24 mouse cellular contexts compared by ENCODE assay signal in the genomic region with DNA sequence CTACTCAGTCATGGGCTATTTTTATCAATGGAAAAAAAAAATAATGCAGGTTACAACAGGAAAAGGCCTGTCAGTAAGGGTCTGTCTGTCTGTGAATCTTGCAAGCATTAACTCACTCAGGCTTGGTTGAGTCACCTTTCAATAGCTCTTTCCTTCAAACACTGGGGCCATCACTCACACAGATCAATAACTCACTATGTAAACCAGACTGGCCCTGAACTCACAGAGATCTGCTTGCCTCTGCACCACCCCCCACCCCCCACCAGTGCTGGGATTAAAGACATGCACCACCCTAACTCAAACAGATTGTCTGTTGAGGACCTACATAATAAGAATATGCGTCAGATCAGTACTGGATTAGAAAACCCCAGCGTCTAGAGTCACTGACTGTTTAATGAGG.
DNase-seq lines count a peak whose midpoint lies in the region; ATAC-seq lines count a peak whose summit lies in the region.
"Had no signal": no experiment of that assay in that cellular context is flagged by ENCODE, and none has a peak within 500 bp of the region (broad histone marks: within the 10 kb centered on the region; RNA-seq: fewer than 3 reads in every experiment).

No protein-coding gene starts in this region.

- no peaks in the 10 kb centered on the region for H3K27me3 ChIP-seq in hindbrain, embryonic 14.5 days (ENCODE audit: control insufficient read depth, insufficient read depth, low read length)
- H3K27me3 ChIP-seq in hindbrain, embryonic 10.5 days (ENCODE audit: insufficient read depth, poor library complexity, severe bottlenecking), result no peaks in the 10 kb centered on the region
- H3K27me3 ChIP-seq in neural tube, embryonic 13.5 days, result no peaks in the 10 kb centered on the region
- H3K27me3 ChIP-seq in liver, embryonic 11.5 days (replicated peaks; ENCODE audit: control insufficient read depth, insufficient read depth, low read length), result no peaks in the 10 kb centered on the region
- no peaks in the 10 kb centered on the region for H3K27me3 ChIP-seq in liver, embryonic 13.5 days
- H3K27me3 ChIP-seq: embryonic facial prominence, embryonic 13.5 days; embryonic facial prominence, embryonic 15.5 days; forebrain, embryonic 12.5 days had no signal

- DNase-seq in hindbrain, embryonic 14.5 days (ENCODE audit: low spot score), result no peak
- DNase-seq in hindbrain, embryonic 10.5 days (ENCODE audit: low spot score), result no peak
- DNase-seq in neural tube, embryonic 10.5 days (ENCODE audit: extremely low spot score, low spot score), result no peak
- no peak for DNase-seq in liver, embryonic 11.5 days (ENCODE audit: low spot score)
- DNase-seq in liver, embryonic 13.5 days, result no peak
- DNase-seq: adrenal gland, adult 2 months; adrenal gland, postnatal 10 days; adrenal gland, postnatal 25 days; B cell, adult 2 months; cerebellum, adult 11 months; cerebellum, adult 18-20 months; cerebellum, adult 8-10 months; cerebellum, adult 9-11 months; cerebellum, postnatal 14 days; cerebellum, postnatal 36 days; embryo, embryonic 11 days had no signal

- ATAC-seq in hindbrain, embryonic 14.5 days (ENCODE audit: low FRiP score), result no peak
- ATAC-seq in neural tube, embryonic 13.5 days (ENCODE audit: low read depth), result no peak
- peak; percentile 45; the same call in 1 of the 2 replicates for ATAC-seq in liver, embryonic 11.5 days (replicated peaks; ENCODE audit: low FRiP score)
- ATAC-seq in liver, embryonic 13.5 days (ENCODE audit: low read depth), result peak; percentile 59
- ATAC-seq in CD4-positive, CD25-positive, alpha-beta regulatory T cell, adult 4 months, result no peak
- ATAC-seq: forebrain, embryonic 14.5 days had no signal

- peak overlapping the region; percentile 43; the same call in 1 of the 2 replicates for H3K27ac ChIP-seq in hindbrain, embryonic 14.5 days
- H3K27ac ChIP-seq in hindbrain, embryonic 10.5 days, result no peak overlapping the region
- H3K27ac ChIP-seq in neural tube, embryonic 13.5 days (replicated peaks), result 0 out of 2 replicates have a peak overlapping the region, but pooled peaks have one; percentile 33
- no peak overlapping the region for H3K27ac ChIP-seq in liver, embryonic 11.5 days (ENCODE audit: low read depth, low read length)
- no peak overlapping the region for H3K27ac ChIP-seq in liver, embryonic 13.5 days
- H3K27ac ChIP-seq: embryonic facial prominence, embryonic 13.5 days; embryonic facial prominence, embryonic 15.5 days; forebrain, embryonic 10.5 days; forebrain, embryonic 12.5 days had no signal

- H3K9me3 ChIP-seq in hindbrain, embryonic 14.5 days (ENCODE audit: control insufficient read depth, low read length), result no peaks in the 10 kb centered on the region
- no peaks in the 10 kb centered on the region for H3K9me3 ChIP-seq in hindbrain, embryonic 10.5 days
- no peaks in the 10 kb centered on the region for H3K9me3 ChIP-seq in neural tube, embryonic 13.5 days
- no peaks in the 10 kb centered on the region for H3K9me3 ChIP-seq in liver, embryonic 11.5 days (ENCODE audit: control insufficient read depth, low read length)
- no peaks in the 10 kb centered on the region for H3K9me3 ChIP-seq in liver, embryonic 13.5 days (replicated peaks)
- H3K9me3 ChIP-seq: embryonic facial prominence, embryonic 13.5 days; embryonic facial prominence, embryonic 15.5 days; forebrain, embryonic 10.5 days; forebrain, embryonic 12.5 days had no signal

- H3K4me3 ChIP-seq in hindbrain, embryonic 14.5 days (replicated peaks; ENCODE audit: low read length), result no peak overlapping the region
- H3K4me3 ChIP-seq in hindbrain, embryonic 10.5 days, result no peak overlapping the region
- no peak overlapping the region for H3K4me3 ChIP-seq in neural tube, embryonic 13.5 days
- no peak overlapping the region for H3K4me3 ChIP-seq in liver, embryonic 11.5 days (ENCODE audit: low read depth, low read length)
- H3K4me3 ChIP-seq in liver, embryonic 13.5 days (replicated peaks), result no peak overlapping the region
- H3K4me3 ChIP-seq: embryonic facial prominence, embryonic 13.5 days; embryonic facial prominence, embryonic 15.5 days; erythroblast, embryonic 14.5 days; forebrain, embryonic 10.5 days; forebrain, embryonic 12.5 days had no signal

- WGBS in hindbrain, embryonic 14.5 days, result 35% methylated on average over 2 of the region's 2 CpGs
- 62% methylated on average over 2 of the region's 2 CpGs for WGBS in hindbrain, embryonic 10.5 days
- 53% methylated on average over 2 of the region's 2 CpGs for WGBS in neural tube, embryonic 13.5 days
- WGBS in liver, embryonic 11.5 days, result 43% methylated on average over 2 of the region's 2 CpGs
- 28% methylated on average over 2 of the region's 2 CpGs for WGBS in liver, embryonic 13.5 days (ENCODE audit: insufficient replicate concordance)

- no peaks in the 10 kb centered on the region for H3K4me1 ChIP-seq in hindbrain, embryonic 14.5 days (replicated peaks; ENCODE audit: control insufficient read depth, insufficient read depth, low read length)
- no peaks in the 10 kb centered on the region for H3K4me1 ChIP-seq in hindbrain, embryonic 10.5 days (replicated peaks)
- 0 out of 2 replicates have a peak, but pooled peaks cover 10% of the 10 kb centered on the region for H3K4me1 ChIP-seq in neural tube, embryonic 13.5 days (replicated peaks)
- H3K4me1 ChIP-seq in liver, embryonic 11.5 days (replicated peaks; ENCODE audit: control insufficient read depth, insufficient read depth, low read length), result no peaks in the 10 kb centered on the region
- no peaks in the 10 kb centered on the region for H3K4me1 ChIP-seq in liver, embryonic 13.5 days (replicated peaks)
- H3K4me1 ChIP-seq: embryonic facial prominence, embryonic 15.5 days; forebrain, embryonic 10.5 days; forebrain, embryonic 12.5 days had no signal

- no peak overlapping the region for H3K9ac ChIP-seq in hindbrain, embryonic 14.5 days
- H3K9ac ChIP-seq in neural tube, embryonic 13.5 days, result no peak overlapping the region
- no peak overlapping the region for H3K9ac ChIP-seq in liver, embryonic 11.5 days (ENCODE audit: low read depth, low read length)
- H3K9ac ChIP-seq in liver, embryonic 13.5 days, result no peak overlapping the region
- H3K9ac ChIP-seq: embryonic facial prominence, embryonic 13.5 days; embryonic facial prominence, embryonic 15.5 days; forebrain, embryonic 12.5 days had no signal

- H3K36me3 ChIP-seq in hindbrain, embryonic 14.5 days (replicated peaks; ENCODE audit: control insufficient read depth, insufficient read depth), result no peaks in the 10 kb centered on the region
- no peaks in the 10 kb centered on the region for H3K36me3 ChIP-seq in hindbrain, embryonic 10.5 days
- no peaks in the 10 kb centered on the region for H3K36me3 ChIP-seq in neural tube, embryonic 13.5 days
- H3K36me3 ChIP-seq in liver, embryonic 11.5 days (ENCODE audit: control insufficient read depth, insufficient read depth, low read length), result no peaks in the 10 kb centered on the region
- no peaks in the 10 kb centered on the region for H3K36me3 ChIP-seq in liver, embryonic 13.5 days
- H3K36me3 ChIP-seq: embryonic facial prominence, embryonic 13.5 days; embryonic facial prominence, embryonic 15.5 days; forebrain, embryonic 10.5 days; forebrain, embryonic 12.5 days had no signal

- no peak overlapping the region for H3K4me2 ChIP-seq in hindbrain, embryonic 14.5 days (replicated peaks)
- no peak overlapping the region for H3K4me2 ChIP-seq in neural tube, embryonic 13.5 days
- H3K4me2 ChIP-seq in liver, embryonic 11.5 days, result no peak overlapping the region
- H3K4me2 ChIP-seq in liver, embryonic 13.5 days, result no peak overlapping the region
- H3K4me2 ChIP-seq: embryonic facial prominence, embryonic 13.5 days; embryonic facial prominence, embryonic 15.5 days; forebrain, embryonic 12.5 days had no signal

Comparison
In these comparisons a context has a peak if more than half of its experiments do, and no peak if none do; other contexts are left out.
1. H3K27ac ChIP-seq: peak in hindbrain, embryonic 14.5 days (single experiment) and neural tube, embryonic 13.5 days (single experiment); none in hindbrain, embryonic 10.5 days (single experiment), liver, embryonic 11.5 days (single experiment) and liver, embryonic 13.5 days (single experiment).
2. ATAC-seq: peak in liver, embryonic 11.5 days (single experiment) and liver, embryonic 13.5 days (single experiment); none in hindbrain, embryonic 14.5 days (single experiment), neural tube, embryonic 13.5 days (single experiment) and CD4-positive, CD25-positive, alpha-beta regulatory T cell, adult 4 months (single experiment).